Mouse (Mus musculus) ES-Bruce4 (cell line): ENCODE measurements around the gene Slc2a13.

ENCODE experiments used
- CTCF ChIP-seq: IDR thresholded peaks from one replicate; pipeline ENCODE4 v1.8.1; 2011; ENCODE audit warnings: low read depth, low read length
- EP300 ChIP-seq: IDR thresholded peaks from 2 replicates; pipeline ENCODE4 v1.6.1; 2011; ENCODE audit warnings: low read depth, low read length; ENCODE audit not compliant: insufficient read depth
- POLR2A ChIP-seq: IDR thresholded peaks from one replicate; pipeline ENCODE4 v1.8.1; 2011; ENCODE audit warnings: low read length; ENCODE audit not compliant: insufficient read depth

- no peak for TF ChIP-seq CTCF
- no peak for TF ChIP-seq POLR2A
- TF ChIP-seq EP300, result no peak
These were observed 1.4 kb upstream of the Slc2a13 start for GRCm38 (mm10) chr15:91574492-91574891.
